Mouse (Mus musculus) embryonic facial prominence, embryonic 10.5 days (tissue): ENCODE results near the gene Gm17545. TPM values are rescaled to one million over a fixed set of nuclear protein-coding genes. Genes with fewer than 3 reads are reported as not detected.

Source experiments
- DNase-seq: peaks from one replicate; pipeline ENCODE4 v3.0.0-alpha.2; 2017; ENCODE audit warnings: low spot score
- H3K27ac ChIP-seq: fragments of 300-500 bp; sonication (generic); replicated peaks from 2 replicates; pipeline ENCODE4 v1.5.1; 2016; ENCODE audit warnings: mild to moderate bottlenecking
- H3K27me3 ChIP-seq: fragments of 300-500 bp; sonication (generic); replicated peaks from 2 replicates; pipeline ENCODE4 v1.6.1; 2016; ENCODE audit warnings: low read depth, mild to moderate bottlenecking; ENCODE audit not compliant: poor library complexity, severe bottlenecking
- H3K36me3 ChIP-seq: fragments of 300-500 bp; sonication (generic); replicated peaks from 2 replicates; pipeline ENCODE4 v1.6.1; 2016; ENCODE audit warnings: mild to moderate bottlenecking, moderate library complexity
- H3K4me1 ChIP-seq: fragments of 300-500 bp; sonication (generic); 2 replicates; pipeline ENCODE4 v1.6.1; 2016
- H3K4me3 ChIP-seq: fragments of 300-500 bp; sonication (generic); 2 replicates; pipeline ENCODE4 v1.5.1; 2016; ENCODE audit warnings: mild to moderate bottlenecking, moderate library complexity
- H3K9me3 ChIP-seq: fragments of 300-500 bp; sonication (generic); 2 replicates; pipeline ENCODE4 v1.6.1; 2016; ENCODE audit warnings: mild to moderate bottlenecking
- WGBS: fragments of 180-500 bp; shearing (Covaris S2); methylation state at CpG from one replicate; pipeline ENCODE4 v1.1.7; 2016; 5-methylcytosine and 5-hydroxymethylcytosine counted together
- polyA plus RNA-seq: library from polyadenylated mRNA; unstranded; fragments of >200 nt; fragmentation: Nextera tagmentation; extraction: Ambion mirVana; gene quantifications from 2 replicates; pipeline ENCODE4 v1.2.1, GENCODE M21; 2016

Gene Gm17545
- polyA plus RNA-seq, 1 experiment from 2014 or later: not detected

- 90% methylated on average over 6 of the region's 6 CpGs for WGBS
- Histone ChIP-seq H3K4me3 (no peak overlapping the region), H3K9me3 (no peaks in the 10 kb centered on the region), H3K27me3 (no peaks in the 10 kb centered on the region), H3K27ac (no peak overlapping the region), H3K4me1 (no peaks in the 10 kb centered on the region), H3K36me3 (peaks cover 92% of the 10 kb centered on the region)
- no peak for DNase-seq
Observed at GRCm38 (mm10) chr9:22449209-22449608, 4.9 kb upstream of the Gm17545 start.

GRCm38 (mm10) chr9:22452697-22453096 lies 1.4 kb upstream of the Gm17545 start:
- Histone ChIP-seq H3K9me3 (no peaks in the 10 kb centered on the region), H3K36me3 (peaks cover 100% of the 10 kb centered on the region), H3K27ac (no peak overlapping the region), H3K4me3 (no peak overlapping the region), H3K4me1 (no peaks in the 10 kb centered on the region), H3K27me3 (no peaks in the 10 kb centered on the region)
- 88% methylated on average over 10 of the region's 10 CpGs for WGBS
- DNase-seq: no peak

GRCm38 (mm10) chr9:22453501-22453924 lies 577 bp upstream of the Gm17545 start:
- no peaks in the 10 kb centered on the region for H3K9me3 ChIP-seq
- no peaks in the 10 kb centered on the region for H3K4me1 ChIP-seq
- no peaks in the 10 kb centered on the region for H3K27me3 ChIP-seq
- H3K36me3 ChIP-seq: peaks cover 97% of the 10 kb centered on the region
- WGBS: 94% methylated on average over 10 of the region's 10 CpGs
- no peak overlapping the region for H3K4me3 ChIP-seq
- H3K27ac ChIP-seq: no peak overlapping the region
- DNase-seq: no peak

- H3K9me3 ChIP-seq: no peaks in the 10 kb centered on the region
- H3K36me3 ChIP-seq: peaks cover 86% of the 10 kb centered on the region
- no peak for DNase-seq
- no peak overlapping the region for H3K27ac ChIP-seq
- H3K4me1 ChIP-seq: no peaks in the 10 kb centered on the region
- no peaks in the 10 kb centered on the region for H3K27me3 ChIP-seq
- H3K4me3 ChIP-seq: no peak overlapping the region
Observed at GRCm38 (mm10) chr9:22455041-22455440, 951 bp downstream of the Gm17545 start.

- H3K36me3 ChIP-seq: peaks cover 81% of the 10 kb centered on the region
- no peak overlapping the region for H3K27ac ChIP-seq
- 91% methylated on average over 11 of the region's 11 CpGs for WGBS
- no peaks in the 10 kb centered on the region for H3K9me3 ChIP-seq
- H3K27me3 ChIP-seq: no peaks in the 10 kb centered on the region
- no peak overlapping the region for H3K4me3 ChIP-seq
- DNase-seq: no peak
- H3K4me1 ChIP-seq: no peaks in the 10 kb centered on the region
Observed at GRCm38 (mm10) chr9:22457142-22457835, 3.2 kb downstream of the Gm17545 start.

- H3K4me3 ChIP-seq: no peak overlapping the region
- DNase-seq: no peak
- H3K9me3 ChIP-seq: no peaks in the 10 kb centered on the region
- no peaks in the 10 kb centered on the region for H3K27me3 ChIP-seq
- no peak overlapping the region for H3K27ac ChIP-seq
- peaks cover 57% of the 10 kb centered on the region for H3K36me3 ChIP-seq
- WGBS: 86% methylated on average over 3 of the region's 3 CpGs
- peaks cover under 1% of the 10 kb centered on the region; the same call in 1 of the 2 replicates for H3K4me1 ChIP-seq
Observed at GRCm38 (mm10) chr9:22461946-22462345, 7.9 kb downstream of the Gm17545 start.

- WGBS: 98% methylated on average over 5 of the region's 5 CpGs
- DNase-seq: no peak
- H3K4me3 ChIP-seq: no peak overlapping the region
Observed at GRCm38 (mm10) chr9:22466212-22466611, 12.1 kb downstream of the Gm17545 start.

GRCm38 (mm10) chr9:22467371-22468169 lies 13.5 kb downstream of the Gm17545 start:
- WGBS: under 1% methylated on average over 73 of the region's 73 CpGs
- DNase-seq: no peak
- peak overlapping the region; percentile 94 for H3K27ac ChIP-seq

More at GRCm38 (mm10) chr9:22466212-22466611, 12.1 kb downstream of the Gm17545 start:
- Histone ChIP-seq H3K27me3 (no peaks in the 10 kb centered on the region), H3K27ac (no peak overlapping the region), H3K9me3 (no peaks in the 10 kb centered on the region), H3K4me1 (peaks cover 8% of the 10 kb centered on the region), H3K36me3 (peaks cover 32% of the 10 kb centered on the region)

GRCm38 (mm10) chr9:22468170-22468898 lies 14.2 kb downstream of the Gm17545 start:
- peaks cover 8% of the 10 kb centered on the region for H3K4me1 ChIP-seq
- H3K9me3 ChIP-seq: no peaks in the 10 kb centered on the region
- H3K27ac ChIP-seq: peak overlapping the region; percentile 94
- 3% methylated on average over 43 of the region's 43 CpGs for WGBS
- H3K27me3 ChIP-seq: no peaks in the 10 kb centered on the region
- DNase-seq: peak; percentile 92
- H3K36me3 ChIP-seq: peaks cover 22% of the 10 kb centered on the region
- peak overlapping the region; percentile 91 for H3K4me3 ChIP-seq

More at GRCm38 (mm10) chr9:22467371-22468169, 13.5 kb downstream of the Gm17545 start:
- peak overlapping the region; percentile 91 for H3K4me3 ChIP-seq
- peaks cover 22% of the 10 kb centered on the region for H3K36me3 ChIP-seq
- H3K27me3 ChIP-seq: no peaks in the 10 kb centered on the region
- H3K4me1 ChIP-seq: peaks cover 8% of the 10 kb centered on the region
- no peaks in the 10 kb centered on the region for H3K9me3 ChIP-seq

- peaks cover 22% of the 10 kb centered on the region for H3K36me3 ChIP-seq
- H3K4me3 ChIP-seq: no peak overlapping the region; the same call in 1 of the 2 replicates
- no peaks in the 10 kb centered on the region for H3K9me3 ChIP-seq
- no peak for DNase-seq
- H3K27me3 ChIP-seq: no peaks in the 10 kb centered on the region
- peaks cover 8% of the 10 kb centered on the region for H3K4me1 ChIP-seq
- WGBS: 73% methylated on average over 8 of the region's 8 CpGs
- H3K27ac ChIP-seq: no peak overlapping the region
Observed at GRCm38 (mm10) chr9:22468899-22469259, 14.8 kb downstream of the Gm17545 start.

GRCm38 (mm10) chr9:22469643-22470042 lies 15.6 kb downstream of the Gm17545 start, which contains the start of gene Rp9:
Gene Rp9 (minus strand): TSS chr9:22469743.
- no peak for DNase-seq
- no peaks in the 10 kb centered on the region for H3K9me3 ChIP-seq
- peak within 1 kb of the TSS; percentile 94; the same call in 1 of the 2 replicates for H3K27ac ChIP-seq
- H3K27me3 ChIP-seq: no peaks in the 10 kb centered on the region
- peaks cover 16% of the 10 kb centered on the region for H3K36me3 ChIP-seq
- WGBS: 87% methylated on average over 3 of the region's 3 CpGs
- H3K4me3 ChIP-seq: peak within 1 kb of the TSS; percentile 91
- H3K4me1 ChIP-seq: peaks cover 8% of the 10 kb centered on the region

- H3K27ac ChIP-seq: peak within 1 kb of the TSS; percentile 73
- H3K36me3 ChIP-seq: no peaks in the 10 kb centered on the region
- H3K4me3 ChIP-seq: peak within 1 kb of the TSS; percentile 70
- no peaks in the 10 kb centered on the region for H3K27me3 ChIP-seq
- peak; percentile 94 for DNase-seq
- H3K4me1 ChIP-seq: peaks cover 10% of the 10 kb centered on the region
- H3K9me3 ChIP-seq: no peaks in the 10 kb centered on the region
- whole genome bisulfite sequencing: under 1% methylated on average over 25 of the region's 25 CpGs
Observed at GRCm38 (mm10) chr9:22475424-22475868, 21.4 kb downstream of the Gm17545 start, which contains the start of gene Bbs9. Gene Bbs9 (plus strand): TSS chr9:22475715.
